Mouse (Mus musculus): ENCODE results near the gene 1700016D06Rik.

The 1700016D06Rik gene

DNA sequence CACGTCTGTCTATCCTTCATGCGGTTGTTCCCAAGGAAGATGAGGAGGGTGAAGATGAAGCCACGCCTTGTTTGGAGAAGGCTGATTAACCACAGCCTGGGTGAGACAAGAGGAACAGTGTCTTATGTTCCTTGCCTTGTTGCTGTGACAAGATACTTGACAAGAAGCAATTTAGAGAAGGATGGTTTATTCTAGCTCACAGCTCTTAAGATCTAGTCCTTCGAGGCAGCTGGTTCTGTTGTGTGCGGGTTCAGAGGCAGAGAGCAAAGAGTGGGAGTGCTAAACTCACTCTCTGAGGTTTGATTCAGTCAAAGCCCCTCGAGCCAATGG, at the start of gene 1700016D06Rik:
1700016D06Rik (minus strand) TSS at position 31 of the 330 bp plus-strand sequence.
- DNase-seq (ENCODE audit: low spot score in 2 of 2), result no peak

DNA sequence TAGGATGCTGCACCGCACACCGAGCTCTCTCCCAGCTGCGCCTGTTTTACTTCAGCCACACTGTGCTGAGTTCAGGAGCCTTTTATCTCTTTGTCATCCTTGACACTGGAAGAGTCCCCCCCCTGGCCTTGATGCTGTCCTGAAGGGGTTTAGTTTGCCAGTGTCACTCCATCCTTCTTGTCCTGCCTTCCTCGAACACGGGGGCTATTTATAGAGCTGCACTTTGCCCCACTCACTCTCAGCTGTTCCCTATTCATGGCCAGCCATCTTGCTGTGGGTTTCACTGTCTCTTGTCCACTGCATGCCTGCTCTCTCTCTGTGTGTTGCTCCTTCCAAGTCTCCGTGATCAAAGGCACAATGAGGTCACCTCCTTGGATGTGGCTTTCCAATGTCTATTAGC, 48.6 kb upstream of the 1700016D06Rik start:
- no peak for DNase-seq (ENCODE audit: low spot score in 2 of 2)

DNA sequence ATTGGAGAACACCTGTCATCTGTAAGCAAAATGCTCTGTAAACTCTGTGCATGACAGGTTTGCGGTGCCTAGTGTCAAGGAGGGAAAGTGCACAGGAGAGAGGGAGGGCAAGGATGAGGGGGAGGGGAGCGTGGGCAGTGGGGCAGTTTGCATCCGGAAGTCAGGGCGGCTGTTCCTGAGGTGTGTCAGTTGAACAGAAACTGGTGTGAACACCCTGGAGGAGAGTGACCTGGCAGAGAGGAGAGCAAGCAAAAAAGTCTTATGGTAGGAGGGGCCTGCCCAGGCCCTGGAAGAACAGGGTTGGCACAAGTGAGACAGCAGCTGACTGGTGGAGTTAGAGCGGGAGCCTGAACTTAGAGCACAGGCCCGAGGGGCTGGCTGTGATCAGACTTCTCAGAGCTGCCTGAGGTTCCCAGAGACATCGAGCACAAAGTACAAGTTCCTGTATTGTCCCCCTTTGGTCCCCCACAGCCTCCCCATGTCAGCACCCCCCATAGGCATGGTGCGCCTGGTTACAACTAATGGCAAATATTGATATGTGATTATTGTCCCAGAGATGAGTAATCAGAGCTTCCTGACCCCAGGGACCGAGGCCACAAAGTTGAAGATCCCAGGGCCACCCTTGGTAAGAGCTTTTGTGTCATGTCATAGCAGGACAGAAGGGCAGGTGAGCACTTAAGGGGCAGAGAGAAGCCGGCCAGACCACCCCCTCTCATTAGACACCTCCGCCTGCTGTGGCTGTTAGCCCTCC, 46.2 kb upstream of the 1700016D06Rik start:
- DNase-seq (ENCODE audit: low spot score in 2 of 2), result no peak

DNA sequence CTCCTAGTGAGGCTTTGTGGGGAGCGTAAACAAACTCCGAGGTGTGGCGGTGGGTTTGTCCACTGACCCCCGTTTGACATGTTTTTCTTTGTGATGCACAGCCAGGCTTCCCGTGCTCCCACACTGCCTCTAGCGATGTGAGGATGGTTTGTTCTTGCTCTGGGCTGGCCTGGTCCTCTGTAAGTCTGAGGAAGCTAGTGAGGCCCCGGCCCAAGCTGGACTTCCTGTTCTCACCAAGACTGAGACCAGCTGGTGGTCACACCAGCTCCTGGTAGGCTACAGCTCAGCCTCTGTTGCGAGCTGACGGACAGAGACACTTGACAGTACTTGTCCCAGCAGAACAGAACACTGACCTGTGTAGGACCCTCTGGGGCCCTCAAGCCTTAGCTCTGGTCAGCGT, 42.7 kb upstream of the 1700016D06Rik start:
- DNase-seq (ENCODE audit: low spot score in 2 of 2), result no peak

DNA sequence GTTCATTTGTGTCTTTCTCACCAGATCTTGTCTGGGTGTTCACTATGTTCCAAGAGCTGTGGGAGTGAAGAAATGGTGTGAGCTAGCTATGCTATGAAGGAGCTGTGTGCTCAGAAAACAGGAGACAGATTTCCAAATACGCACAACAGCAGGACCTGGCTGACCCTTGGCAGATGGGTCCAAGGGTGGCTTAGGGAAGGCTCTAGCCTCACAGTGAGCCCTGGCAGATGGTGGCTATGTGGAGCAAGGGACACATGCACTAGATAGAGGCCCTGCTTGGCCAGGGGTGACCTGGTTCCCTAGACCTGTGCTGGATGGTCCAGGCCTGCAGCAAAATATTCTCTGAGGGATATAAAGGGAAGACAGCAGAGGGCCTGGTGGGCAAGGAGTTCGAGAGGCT, 40.0 kb upstream of the 1700016D06Rik start:
- no peak for DNase-seq (ENCODE audit: low spot score in 2 of 2)

DNA sequence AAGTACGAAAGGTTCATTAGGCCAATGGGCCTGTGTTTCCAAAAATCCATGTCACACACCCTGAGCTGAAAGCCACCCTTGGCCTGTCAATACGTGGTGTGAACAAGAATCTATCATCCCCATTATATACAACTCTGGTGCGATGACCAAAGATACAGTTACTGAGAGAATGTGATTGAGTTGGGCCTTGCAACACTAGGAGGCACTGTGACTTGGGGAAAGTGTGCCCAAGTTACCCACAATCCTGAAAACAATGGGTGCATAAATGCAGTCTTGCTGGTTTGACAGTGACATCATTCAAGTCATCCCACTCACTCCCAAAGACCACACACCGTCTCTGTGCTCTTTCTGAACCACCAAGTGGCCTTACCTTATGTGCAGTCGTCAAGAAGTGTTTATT, 38.2 kb upstream of the 1700016D06Rik start:
- DNase-seq (ENCODE audit: low spot score in 2 of 2), result no peak

DNA sequence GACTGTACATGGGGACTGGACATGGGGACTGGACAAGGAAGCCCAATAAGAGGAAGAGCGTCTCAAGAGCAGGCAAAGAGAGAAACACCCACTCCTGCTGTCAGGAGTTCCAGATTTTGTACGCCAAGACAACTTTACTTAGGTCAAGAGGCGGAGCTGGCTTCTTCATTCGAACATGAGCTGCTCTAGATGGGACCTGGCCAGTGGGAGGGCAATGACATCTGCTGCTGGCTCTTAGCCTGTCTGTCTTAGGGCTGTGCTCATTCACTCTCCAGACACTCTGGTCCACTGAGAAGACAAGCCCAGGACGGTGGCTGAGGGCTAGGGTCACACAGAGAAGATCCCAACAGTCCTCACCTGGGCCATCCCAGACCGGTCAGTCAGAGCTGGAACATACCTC, 36.2 kb upstream of the 1700016D06Rik start:
- no peak for DNase-seq (ENCODE audit: low spot score in 2 of 2)

DNA sequence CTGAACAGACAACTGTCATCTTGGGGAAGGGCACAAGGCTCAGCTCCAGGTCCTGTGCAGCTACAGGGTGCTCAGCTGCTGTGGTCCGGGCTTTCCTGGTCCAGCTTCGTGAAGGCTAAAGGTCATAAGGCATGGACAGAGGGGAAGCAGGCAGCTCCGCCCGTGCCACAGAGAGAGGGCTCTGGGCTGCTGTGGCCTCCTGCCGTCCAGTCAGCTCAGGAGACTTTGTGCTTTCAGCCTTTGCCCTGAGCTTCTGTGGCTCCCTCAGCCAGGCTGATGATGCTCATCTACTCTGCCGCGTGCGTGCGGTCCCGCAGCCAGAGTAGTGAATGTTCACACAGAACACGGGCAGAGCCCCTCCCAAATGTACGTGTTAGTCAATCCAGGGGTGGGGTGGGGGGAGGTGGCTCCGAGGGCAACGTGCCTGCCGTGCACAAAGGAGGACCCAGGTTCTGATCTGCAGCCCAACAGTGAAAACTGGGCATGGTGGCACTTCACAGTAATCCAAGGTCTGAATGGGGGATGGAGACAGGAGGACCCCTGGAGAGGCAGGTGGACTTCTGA, 34.9 kb upstream of the 1700016D06Rik start:
- DNase-seq (ENCODE audit: low spot score in 2 of 2), result no peak

DNA sequence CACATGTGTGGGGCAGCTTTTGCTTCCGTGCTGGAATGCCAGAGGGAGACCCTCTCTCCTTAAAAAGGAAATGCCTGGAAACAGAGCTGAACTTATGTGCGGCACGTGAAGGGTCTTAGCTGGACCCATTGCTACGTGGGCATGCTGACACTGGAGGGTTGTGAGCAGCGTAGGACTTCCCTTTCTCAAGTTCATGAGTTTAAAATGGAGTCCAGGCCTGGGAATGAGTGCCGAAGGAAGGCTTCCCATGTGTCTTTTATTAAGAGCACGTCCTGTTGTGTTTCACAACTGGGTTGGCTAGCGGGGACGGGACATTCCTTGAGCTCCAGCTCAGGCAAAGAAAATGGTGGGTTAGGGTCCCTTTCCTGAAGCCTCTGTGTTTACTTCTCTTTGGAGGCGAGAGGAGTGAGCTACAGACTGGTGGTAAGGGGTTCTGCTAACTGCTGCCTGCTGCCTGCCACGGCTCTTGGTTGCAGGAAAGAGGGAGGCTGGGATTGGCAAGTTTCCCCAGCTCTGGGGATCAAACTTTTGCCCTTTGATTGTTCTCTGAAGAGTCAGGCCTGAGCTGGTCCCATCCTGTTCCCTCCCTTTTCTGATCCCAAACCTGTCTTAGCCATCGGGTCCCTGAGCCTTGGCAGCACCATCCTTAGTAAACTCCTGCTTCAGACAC, 29.5 kb upstream of the 1700016D06Rik start:
- DNase-seq (ENCODE audit: low spot score in 2 of 2), result no peak

DNA sequence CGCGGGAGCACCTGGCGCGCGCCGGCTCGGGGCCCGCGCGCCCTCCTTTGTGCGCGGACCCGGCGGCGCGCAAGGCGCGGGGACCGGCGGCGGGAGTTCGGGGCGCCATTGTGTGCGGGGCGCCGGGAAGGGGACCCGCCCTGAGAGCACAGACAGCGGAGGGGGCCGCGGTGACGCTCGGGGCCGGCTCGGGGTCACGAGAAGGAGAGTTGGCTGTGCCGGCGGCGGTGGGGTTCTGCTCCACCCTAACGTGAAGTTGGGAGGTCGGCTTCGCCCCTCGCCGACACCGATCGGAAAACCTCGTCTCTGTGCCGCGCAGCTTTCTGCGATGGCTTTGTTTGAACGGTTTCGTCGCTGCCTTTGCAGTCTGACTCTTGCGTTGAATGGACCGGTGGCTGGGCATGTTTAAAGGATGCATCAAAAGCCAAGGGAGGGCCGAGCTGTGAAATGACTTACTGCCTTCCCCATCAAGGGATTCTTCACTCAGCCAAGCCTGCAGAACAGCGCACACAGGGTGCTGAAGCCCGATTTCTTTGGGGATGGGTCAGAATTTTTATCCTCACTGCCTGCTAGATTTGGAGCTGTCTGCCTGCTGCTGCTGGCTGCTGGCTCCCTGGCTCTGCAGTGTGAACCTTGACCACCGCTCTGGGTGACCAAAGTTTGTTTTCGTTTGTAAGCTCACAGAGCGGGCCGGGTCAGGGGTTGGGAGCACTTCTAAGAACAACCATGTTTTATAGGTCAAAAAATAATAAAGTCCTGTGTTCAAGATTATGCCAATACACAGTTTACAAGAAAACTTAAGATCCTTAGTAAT, 27.8 kb upstream of the 1700016D06Rik start:
- peak; percentile 44 to 50 for DNase-seq (ENCODE audit: low spot score in 2 of 2)

DNA sequence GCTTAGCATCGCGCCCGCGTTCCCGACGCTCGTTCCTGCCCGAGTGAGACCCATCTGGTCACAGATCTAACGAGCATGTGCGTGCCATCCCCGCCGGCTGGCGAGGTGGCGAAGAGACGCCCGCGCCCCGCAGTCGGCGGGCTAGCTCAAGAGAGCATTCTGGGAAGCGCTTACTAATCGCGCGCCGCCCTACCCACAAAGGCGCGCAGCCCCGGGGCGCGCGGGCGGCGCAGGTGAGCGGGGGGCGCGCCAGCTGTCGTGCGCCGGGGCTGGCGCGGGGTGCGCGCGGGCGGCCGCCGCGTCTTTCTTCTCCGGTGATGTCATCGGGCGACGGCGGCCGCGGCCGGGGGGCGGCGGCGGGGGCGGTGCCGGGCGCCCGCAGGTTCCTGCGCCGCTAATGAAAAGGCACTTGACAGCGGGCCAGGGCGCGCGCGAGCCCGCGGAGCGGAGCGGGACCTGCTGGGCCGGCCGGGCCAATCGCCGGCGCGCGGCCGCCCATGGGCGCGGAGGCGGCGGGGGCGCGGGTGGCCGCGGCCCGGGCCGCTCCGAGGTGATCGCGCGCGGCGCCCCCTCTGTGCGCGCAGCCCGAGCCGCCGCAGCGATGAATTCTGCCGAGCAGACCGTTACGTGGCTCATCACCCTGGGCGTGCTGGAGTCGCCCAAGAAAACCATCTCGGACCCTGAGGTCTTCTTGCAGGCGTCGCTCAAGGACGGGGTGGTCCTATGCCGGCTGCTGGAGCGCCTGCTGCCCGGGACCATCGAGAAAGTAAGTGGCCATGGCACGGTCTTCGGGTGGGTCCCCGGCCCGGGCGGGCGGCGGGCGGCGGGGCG, 27.0 kb upstream of the 1700016D06Rik start, which contains the start of gene Arhgef7:
Arhgef7 (plus strand) TSS at position 71 of the 831 bp plus-strand sequence.
- DNase-seq (ENCODE audit: low spot score in 2 of 2), result peak; percentile 76 to 80

DNA sequence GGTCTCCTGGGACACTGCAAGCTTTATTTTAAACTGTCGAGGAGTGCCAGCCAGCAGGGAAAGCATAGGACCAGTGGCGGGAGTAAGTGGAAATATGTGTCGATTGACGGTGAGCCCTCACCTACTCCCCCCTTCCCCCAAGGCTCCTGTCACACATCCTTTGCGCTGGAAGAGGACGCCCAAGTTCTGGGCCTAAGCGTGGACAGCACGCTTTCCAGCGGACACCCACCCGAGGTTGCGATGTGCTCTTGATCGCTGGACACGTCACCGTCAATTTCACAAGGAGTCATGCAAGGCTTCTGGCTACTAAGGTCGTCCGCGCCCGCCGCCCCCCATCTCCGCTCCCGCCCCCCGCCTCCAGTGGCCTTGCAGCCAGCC, 26.4 kb upstream of the 1700016D06Rik start:
- no peak for DNase-seq (ENCODE audit: low spot score in 2 of 2)

DNA sequence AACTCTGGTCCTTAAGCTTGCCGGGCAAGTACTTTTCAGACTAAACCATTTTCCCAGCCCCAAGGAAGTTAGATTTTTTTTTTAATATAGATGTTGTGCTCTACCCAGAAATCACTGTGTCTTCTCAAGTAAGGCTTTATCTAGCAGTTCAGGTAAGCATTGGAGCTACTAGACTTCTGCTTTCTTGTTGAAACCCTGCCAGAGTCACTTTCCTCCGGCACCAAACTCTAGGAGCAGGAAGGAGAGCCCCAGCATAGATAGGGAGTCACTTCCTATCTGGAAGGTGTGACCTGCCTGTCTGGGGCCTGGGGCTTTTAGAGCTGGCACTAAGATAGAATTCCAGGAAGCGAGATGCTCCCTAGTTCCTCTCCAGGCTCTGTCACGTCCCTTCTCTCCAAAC, 16.3 kb upstream of the 1700016D06Rik start:
- DNase-seq (ENCODE audit: low spot score in 2 of 2), result no peak

DNA sequence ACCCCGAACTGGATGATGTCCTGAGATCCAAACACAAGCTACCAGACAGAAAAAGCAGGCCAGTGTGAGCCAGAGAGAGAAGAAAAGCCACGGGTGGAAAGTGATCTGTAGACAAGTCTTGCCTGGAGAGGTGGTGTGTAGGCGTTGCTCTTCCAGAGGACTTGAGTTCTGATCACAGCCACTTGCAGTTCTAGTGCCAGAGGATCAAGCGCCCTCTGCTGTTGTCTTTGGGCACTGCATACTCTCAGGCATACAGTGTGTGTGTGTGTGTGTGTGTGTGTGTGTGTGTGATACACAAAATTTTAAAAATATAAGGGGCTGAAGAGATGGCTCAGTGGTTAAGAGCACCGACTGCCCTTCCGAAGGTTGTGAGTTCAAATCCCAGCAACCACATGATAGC, 11.4 kb upstream of the 1700016D06Rik start:
- no peak for DNase-seq (ENCODE audit: low spot score in 2 of 2)

DNA sequence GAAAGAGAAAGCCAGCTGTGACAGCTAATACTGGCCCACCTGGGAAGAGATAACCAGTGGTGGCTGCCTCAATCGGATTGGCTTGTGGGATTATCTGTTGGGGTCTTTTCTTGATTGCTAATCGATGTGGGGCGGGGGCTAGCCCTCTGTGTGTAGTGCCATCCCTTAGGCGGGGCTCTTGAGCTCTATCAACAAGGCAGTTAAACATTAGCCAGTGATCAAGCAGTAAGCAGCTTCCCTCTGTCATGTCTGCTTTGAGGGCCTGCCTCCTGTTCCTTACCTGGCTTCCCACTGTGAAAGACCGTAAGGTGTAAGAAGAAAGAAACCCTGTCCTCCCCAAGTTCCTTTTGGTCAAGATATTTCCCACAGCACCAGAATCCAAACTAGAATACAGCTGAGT, 9.6 kb upstream of the 1700016D06Rik start:
- DNase-seq (ENCODE audit: low spot score in 2 of 2), result no peak

DNA sequence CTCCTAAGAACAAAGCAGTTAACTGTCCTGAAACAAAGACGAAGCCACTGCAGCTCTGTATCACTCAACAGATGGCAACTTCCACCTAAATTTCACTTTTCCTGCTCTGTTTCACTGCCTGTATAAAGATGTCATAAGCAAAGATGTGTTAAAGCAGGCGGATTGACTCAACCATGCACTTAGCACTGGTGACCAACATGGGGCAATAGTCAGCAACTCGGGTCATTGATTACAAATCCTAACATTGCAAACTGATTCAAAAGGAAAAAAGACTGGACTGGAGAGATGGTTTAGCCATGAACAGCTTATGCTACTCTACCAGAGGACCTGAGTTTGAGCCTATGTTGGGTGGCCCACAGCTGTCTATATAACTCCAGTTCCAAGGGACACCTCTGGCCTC, 8.7 kb upstream of the 1700016D06Rik start:
- no peak for DNase-seq (ENCODE audit: low spot score in 2 of 2)

DNA sequence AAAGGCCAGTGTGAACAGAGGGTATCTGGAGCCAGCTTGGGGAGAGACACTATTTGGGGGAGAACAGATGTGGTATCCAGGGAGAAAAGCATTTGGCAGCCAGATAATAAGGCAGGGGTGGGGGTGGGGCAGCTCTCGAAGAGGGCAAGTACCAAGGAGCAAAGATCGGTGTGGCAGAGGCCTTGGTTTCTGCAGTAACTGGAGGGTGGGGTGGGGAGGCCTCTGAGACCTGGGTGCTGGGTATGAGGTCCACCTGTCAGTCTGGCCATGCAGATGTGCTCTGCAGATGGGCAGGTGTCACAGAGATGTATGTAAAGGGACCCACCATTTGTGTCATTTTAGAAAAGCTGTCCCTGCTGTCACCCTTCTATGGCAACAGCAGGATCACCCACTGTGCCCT, 8.0 kb upstream of the 1700016D06Rik start:
- DNase-seq (ENCODE audit: low spot score in 2 of 2), result no peak

DNA sequence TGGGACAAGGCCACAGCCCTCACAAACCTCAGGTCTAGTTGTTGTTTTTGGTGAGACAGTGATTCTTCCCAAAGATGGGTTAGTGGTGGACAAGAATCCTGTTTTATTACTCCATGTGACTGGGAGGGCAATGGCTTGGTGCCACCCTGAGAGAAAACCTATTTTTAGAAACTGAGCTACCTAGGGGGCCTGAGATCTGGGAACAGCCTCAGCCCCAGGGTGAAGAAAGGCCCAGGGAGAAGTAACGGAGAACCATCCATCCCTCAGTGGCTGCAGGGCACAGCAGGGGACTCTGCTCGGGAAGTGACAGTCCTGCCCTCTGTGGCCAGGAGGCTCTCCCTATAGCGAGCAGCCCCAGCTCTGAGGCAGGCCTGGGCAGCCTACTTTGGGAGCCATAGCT, 6.8 kb upstream of the 1700016D06Rik start:
- no peak for DNase-seq (ENCODE audit: low spot score in 2 of 2)

DNA sequence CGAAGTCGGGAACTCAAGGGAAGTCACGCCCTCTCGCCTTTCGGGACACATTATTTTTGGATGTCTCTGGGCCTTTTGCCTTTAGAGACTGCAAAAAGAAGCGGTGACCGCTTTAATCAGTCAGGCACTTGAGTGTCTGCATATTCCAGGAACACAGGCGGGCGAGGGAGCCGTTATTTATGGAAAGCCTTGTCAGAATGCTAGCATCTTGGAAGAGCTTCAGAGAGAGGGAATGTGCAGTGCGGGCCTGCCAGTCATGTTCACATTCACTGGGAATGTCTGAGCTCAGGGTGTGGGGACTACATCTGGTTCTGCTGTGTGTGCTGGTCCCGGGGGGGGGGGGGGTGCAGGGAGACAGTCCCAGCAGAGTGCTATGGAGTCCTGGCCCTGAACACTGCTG, 5.0 kb upstream of the 1700016D06Rik start:
- peak; percentile 58 to 67 for DNase-seq (ENCODE audit: low spot score in 2 of 2)

DNA sequence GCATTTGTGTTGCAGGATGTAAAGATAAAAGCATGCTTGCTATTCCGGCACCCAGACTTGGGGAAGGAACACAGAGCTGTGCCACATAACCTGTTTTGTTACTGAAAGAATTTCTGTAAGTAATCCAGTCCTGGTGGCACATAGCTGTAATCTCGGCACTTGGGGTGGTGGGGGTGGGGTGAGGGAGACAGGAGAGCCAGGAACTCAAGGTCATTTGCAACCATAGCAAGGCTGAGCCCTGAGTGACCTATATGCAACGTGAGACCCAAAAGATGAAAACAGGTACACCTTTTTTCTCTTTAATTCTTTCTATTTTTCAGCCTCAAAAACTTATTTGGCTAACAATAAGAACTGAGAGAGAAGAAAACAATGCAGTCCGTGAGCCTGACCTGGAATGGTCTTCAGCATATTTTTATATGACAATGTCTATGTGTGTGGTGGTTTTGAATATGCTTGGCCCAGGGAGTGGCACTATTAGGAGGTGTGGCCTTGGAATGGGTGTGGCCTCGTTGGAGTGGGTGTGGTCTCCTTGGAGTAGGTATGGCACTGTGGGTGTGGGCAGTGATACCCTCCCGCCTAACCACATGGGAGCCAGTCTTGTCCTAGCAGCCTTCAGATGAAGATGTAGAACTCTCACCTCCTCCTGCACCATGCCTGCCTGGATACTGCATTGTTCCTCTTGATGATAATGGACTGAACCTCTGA, 4.0 kb upstream of the 1700016D06Rik start:
- no peak for DNase-seq (ENCODE audit: low spot score in 2 of 2)

DNA sequence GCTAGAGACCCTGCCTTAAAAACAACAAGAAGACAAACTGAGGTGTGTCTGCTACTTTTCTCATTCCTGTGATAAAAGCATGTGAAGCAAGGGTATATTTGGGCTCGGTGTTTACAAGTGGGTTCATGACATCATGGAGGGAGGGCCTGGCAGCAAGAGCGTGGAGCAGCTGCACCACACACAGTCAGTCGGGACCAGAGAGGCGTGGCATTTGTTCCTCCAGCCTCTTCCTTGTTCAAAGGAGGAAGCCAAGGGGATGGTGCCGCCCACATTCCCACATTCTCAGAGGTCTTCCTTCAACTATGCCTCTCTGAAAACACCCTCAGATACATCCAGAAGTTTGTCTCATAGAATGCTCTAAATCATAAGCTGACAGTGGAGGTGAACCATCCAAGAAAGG, 2.9 kb upstream of the 1700016D06Rik start:
- no peak for DNase-seq (ENCODE audit: low spot score in 2 of 2)
